Mouse (Mus musculus): ENCODE measurements around the gene Cc2d1a.
A peak's percentile ranks its signal among the peaks of the same experiment; 100 is the strongest.

The Cc2d1a gene

DNA sequence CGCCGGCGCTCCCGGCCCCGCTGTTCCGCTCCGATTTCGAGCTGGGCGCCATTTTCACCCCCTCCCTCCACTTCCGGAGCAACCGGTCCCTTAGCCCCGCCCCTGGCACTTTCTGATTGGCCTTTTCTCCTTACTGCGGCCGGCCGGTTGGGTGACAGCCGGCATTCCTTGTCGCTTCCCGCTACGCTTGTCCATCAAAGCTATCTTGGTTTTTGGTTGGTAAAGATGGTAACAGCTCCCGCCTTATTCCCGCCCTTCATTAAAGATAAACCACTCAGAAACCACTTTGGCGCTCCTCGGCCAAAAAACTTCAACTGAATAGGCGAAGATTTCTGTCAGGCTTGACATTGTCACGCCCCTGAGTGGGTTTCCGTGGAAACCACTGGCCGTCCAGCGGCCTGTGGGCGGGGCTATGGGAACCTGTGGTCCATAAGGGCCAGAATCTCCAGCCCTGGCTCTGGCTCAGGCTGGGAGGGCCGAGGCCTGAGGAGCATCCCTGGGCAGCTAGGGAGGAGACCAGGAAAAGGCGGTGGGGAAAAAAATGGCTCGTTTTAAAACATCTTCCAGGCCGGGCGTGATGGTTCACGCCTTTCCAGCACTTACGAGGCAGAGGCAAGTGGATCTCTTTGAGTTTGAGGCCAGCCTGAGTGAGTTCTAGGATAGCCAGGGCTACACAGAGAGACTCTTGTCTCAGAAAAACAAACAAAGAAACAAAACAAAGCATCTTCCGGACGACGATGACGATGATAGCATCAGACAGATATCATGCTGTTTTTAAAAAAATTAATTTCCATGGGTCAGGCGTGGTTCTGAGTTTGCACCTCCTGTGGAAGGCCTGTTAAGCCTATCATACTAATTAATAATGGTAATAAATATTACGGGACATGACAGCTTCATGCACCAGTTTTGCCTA is 42.8 kb downstream of the Cc2d1a start, which contains the start of gene Dcaf15:
Gene Dcaf15 (minus strand): TSS at position 72 of the 913 bp plus-strand sequence.
- peak; percentile 97 for DNase-seq (ENCODE audit: low spot score in 2 of 2)

DNA sequence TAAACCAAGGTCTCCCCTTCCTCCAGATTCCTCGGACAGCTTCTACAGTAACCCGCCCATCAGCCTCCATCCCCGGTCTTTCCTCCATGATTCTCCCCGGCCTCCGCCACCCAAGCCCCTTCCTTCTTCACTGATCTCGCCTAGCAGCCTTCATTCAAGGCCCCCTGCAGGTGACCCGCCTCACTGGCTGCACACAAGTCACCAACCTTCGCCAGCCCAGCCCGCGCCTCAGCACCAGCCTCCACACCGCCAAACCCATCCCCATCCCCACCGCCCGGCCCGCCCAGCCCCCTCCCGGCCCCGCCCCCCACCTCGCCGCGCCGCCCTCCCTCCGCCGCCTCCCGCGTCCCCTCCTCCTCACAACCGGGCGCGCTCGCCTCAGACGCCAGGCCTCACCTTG is 43.5 kb downstream of the Cc2d1a start:
- peak in 1 of 2 experiments; percentile 47 for DNase-seq (ENCODE audit: low spot score in 2 of 2)

DNA sequence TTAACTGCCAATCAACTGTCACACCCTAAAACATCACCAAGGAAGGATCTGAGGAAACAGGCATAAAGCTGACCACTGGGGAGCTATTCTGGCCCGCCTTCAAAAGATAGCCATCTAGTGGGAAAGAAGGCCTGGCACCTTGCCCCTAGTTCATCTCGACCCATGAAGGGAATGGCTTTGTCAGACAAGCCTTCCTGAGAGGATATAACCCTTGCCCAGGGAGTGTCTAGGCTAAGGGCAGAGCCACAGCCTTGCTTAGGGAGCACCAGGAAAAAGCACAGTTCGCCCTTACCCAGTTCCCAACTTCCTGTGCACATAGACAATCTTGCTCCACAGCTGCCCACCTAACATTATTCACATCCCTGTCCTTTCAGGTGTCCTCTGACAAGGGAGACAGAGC is 44.1 kb downstream of the Cc2d1a start:
- DNase-seq (ENCODE audit: low spot score in 2 of 2): no peak

DNA sequence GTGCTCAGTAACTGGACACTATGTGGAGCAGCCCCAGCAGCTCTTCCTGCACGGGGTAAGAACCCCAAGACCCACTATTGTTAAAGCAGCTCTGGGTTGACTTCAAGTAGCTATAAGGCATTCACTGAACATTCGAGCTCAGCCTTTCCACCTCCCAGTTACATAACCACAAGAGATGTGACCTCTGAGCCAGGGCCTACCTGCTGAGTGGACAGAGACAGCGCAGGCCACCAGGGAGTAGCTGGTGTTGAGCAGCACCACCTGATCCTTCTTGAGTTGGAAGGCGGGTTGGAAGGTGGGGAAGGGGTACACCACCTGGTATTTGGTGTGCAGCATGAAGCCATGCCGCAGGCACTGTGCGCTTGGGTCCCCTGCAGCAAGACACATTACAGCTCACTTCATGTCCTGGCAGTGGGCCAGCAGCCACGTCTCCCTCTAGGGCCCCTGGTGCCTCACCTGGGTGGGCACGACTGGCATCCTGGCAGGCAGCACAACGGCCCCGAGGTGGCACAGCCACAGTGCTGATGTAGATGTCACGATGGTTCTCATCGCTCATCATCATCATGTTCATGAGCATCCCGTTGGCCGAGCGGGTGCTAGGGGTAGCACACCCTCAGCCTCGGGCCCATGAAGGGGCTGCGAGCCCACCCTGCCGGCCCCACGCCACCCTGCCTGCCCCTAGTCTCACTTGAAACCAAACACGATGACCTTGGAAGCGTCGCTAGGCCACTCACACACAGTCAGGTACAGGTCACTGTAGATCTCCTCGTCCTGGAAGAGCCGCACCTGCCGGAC is 46.1 kb downstream of the Cc2d1a start:
- DNase-seq (ENCODE audit: low spot score in 2 of 2): no peak

DNA sequence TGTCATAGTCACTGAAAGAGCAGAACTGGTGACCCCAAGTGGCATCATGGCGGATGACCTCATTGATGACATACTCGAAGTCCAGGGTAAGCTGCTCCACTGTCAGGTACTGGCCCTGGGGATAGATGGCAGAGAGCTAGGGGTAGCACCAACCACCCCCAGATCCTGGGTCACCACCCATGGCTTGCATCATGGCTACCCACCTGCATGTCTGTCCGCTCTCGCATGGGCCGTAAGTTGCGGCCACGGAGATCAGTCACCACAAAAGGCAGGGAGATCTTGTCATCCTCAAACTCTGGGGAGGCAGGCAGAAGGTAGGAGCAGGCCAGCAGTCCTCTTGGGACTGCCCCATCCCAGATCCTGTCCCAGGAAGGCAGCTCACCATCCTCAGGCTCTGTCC is 49.4 kb downstream of the Cc2d1a start:
- no peak for DNase-seq (ENCODE audit: low spot score in 2 of 2)

DNA sequence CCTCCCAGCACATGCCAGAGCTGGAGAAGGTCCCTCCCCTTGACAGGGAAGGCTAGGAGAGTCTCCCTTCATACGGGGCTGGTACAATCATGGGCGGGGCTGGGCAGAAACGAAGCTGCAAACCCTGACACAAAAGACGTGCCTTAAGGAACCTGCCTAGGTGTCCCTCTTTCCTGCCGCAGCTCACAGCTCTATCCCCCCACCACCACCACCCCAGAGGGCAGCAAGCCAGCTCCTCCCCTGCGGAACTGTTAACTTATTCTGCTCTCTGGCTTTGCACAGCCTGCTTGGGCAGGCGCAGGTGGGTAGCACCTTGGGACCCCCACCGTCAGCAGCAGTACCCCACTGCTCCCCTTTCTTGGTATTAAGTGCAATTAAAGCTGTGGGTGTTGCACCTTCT is 51.7 kb downstream of the Cc2d1a start:
- DNase-seq (ENCODE audit: low spot score in 2 of 2): no peak

DNA sequence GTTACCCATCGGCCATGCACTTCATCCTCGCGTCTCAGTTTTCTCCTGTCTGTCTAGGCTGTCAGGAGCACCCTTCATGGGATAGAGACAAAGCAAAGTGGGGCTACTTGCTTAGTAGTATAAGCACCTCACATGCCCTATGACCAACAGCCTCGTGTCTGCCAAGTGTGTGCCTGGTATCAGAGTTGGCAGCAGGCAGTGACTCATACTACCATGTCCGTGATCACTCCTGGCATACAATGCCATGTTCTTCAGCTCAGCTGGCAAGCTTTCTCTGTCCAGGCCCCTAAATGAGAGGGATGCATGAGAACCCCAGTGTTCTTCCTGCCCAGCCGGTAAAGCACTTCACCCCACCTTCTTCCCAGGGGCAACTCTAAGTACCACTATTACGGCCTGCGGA is 57.2 kb downstream of the Cc2d1a start:
- no peak for DNase-seq (ENCODE audit: low spot score in 2 of 2)

DNA sequence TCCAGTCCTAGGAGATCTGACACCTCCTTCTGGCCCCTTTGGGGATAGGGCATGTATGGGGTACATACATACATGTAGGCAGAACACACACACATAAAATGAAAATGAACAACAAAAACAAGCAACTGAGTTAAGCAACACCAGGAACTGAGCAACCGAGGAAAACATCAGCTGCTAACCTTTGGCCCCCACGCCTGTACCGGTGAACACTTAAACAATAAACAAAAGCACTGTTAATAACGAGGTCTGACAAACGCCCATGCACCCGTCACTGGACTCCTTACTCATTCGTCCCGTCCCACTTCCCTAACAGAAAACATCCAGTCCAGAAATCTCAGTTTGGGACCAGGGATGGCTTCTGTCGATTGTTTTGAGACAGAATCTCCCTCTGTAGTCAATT is 58.5 kb downstream of the Cc2d1a start:
- no peak for DNase-seq (ENCODE audit: low spot score in 2 of 2)

DNA sequence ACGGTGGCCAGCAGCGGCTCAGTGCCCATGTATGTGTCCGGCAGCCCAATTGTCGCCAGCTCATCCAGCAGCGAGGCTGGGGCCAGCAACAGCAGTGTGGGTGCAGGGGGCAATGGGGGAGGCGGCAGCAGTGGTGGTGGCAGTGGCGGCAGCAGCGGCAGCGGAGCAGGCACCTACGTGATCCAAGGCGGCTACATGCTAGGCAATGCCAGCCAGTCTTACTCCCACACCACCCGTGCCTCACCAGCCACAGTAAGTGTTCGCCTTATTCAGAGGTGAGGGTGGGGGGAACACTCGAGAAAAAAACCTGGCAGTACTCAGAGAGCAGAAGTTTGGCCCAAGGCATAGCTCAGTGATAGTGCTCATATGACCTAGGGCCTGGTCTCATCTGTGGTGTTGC is 59.9 kb downstream of the Cc2d1a start:
- no peak for DNase-seq (ENCODE audit: low spot score in 2 of 2)

DNA sequence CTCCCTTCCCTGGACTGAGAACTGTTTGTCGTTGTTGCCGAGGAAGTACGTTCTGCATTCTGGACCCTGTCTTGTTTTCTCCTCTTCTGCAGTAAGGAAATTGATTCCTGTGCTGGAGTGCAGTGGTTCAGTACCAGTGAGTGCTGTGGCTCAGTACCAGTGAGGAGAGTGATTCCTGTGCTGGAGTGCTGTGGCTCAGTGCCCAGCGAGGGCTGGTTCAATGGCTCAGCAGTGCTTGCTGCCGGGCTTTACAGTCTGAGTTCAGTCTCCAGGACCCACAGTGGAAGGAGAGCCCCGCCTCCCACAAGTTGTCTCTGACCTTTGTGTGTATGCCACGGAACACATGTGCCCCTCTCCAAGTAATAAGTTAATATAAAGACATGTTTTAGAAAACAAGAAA is 60.6 kb downstream of the Cc2d1a start:
- no peak for DNase-seq (ENCODE audit: low spot score in 2 of 2)

DNA sequence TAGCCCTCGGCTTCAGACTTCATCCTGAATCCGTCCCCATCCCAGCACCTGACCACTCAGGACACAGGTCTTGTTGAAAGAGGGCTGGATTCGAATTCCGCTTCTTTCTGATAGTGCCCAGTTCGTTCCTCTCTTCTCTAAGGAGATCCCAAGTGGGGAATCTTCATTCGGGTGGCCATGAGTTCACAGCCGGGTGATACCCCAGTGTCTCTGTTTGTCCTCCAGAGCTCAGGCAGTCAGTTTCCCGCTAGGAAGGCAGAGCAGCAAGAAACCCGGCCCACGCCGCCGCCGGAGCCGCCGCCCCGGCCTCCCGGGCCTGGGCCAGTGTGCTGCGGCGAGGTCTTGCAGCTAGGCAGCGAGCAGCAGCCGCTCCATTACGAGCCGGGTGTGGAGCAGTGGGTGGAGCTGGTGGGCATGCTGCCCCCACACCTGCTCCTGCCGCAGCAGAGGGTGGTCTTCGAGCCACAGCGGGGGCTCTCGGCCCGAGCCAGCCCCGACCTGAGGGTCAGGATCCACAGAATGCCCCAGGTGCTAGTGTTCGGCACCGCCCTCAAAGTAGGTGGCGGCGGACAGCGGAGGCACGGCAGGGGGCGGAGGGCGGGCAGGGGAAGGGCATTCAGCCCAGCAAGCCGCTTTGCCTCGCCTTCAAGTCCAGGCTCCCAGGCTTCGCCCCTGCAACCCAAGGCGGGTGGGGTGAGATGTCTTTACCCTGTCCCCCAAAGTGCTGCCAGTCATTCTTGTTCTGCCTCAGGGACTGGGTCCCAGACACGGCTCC is 63.2 kb downstream of the Cc2d1a start:
- no peak for DNase-seq (ENCODE audit: low spot score in 2 of 2)

DNA sequence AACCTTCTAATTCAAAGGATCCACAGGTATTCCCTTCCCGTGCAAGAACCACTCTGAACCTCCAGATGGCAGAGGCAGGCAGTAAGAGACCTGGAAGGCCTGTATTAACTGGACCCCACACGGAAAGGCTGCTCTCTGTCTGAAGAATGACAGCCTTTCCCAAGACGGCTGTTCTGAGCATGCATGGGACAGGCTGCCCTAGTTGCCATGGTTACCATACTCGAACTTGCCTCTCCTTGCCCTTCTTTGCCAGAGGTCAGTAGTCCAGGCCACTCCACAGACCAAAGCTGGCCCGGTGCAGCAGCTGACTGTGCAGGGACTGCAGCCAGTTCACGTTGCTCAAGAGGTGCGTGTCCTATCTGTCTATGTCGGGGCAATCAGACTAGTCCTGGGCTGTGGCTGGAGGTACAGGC is 63.9 kb downstream of the Cc2d1a start:
- no peak for DNase-seq (ENCODE audit: low spot score in 2 of 2)

Measured in frontal cortex, postnatal 14 days (tissue).